Mouse (Mus musculus) adrenal gland, postnatal 10 days (tissue): Measurements from ENCODE around the gene Tmc4. TPM values are rescaled to one million over a fixed set of nuclear protein-coding genes. Genes with fewer than 3 reads are reported as not detected.

Experiments used
- DNase-seq: peaks from one replicate; pipeline ENCODE4 v3.0.0; 2021; ENCODE audit warnings: mixed read lengths
- microRNA-seq: library from miRNA; unstranded; fragments of <30 nt; microRNA quantifications from one replicate; pipeline ENCODE4 v1.2.0, GENCODE M21; 2021
- total RNA-seq, 2 experiments: library from RNA; stranded (reverse); gene quantifications; 2 replicates each; pipeline ENCODE4 v1.2.3; 2021

Tmc4 gene
- total RNA-seq, 2 experiments from 2014 or later, result 8.6 to 9.2 TPM

DNA sequence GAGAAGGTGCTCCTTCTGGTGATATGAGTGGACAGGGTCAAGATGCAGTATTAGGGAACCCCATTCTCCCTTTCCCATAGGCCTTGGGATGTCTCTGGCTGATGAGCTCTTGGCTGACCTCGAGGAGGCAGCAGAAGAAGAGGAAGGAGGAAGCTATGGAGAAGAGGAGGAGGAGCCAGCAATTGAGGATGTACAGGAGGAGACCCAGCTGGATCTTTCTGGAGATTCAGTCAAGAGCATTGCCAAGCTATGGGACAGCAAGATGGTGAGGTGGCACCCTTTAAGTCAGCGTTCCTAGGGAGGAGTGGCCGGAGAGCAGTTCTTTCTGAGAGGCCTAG lies 46.9 kb downstream of the Tmc4 start:
- DNase-seq, result no peak

DNA sequence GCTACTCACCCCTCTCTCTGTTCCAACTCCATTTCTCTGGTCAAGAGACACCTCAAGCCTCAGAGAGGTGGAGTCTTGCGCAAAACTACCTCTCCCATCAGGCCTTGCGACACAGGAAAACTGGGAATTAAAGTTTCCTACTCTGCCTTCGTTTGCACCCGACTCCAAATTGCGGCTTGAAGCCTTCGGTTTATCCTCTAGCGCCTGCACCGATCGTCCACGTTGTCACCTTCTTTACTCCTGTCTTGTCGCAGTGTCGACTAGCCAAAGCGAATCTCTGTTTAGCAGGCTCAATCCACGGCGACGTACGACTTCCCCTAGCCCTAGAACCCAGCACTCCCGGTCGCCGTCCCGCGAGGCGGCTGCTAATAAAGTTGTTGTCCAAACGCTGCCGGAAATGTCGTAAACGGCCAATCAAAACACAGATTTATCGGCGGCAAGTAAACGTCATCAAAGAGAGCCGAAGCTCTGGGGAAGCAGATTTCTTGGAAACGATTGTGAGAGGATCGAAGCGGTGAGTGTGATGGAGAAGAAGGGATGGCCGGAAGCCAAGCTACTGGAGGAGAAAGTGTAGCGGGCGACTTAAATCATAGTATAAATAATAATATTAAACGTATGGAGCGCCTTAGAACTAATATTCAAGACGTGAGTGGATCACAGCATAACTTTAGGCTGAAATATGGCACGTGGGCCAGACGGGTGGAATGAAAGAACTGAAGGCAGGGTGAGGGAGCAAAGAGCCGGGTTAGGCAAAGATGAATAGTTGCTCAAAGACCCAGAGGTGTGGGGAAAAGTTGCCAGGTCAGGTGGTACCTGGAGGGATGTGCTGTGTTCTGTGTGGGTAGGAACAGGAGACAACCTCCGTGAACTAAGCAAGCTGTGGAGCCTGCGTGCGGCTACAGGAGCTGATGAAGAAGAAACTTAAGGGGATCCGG lies 47.5 kb downstream of the Tmc4 start, which contains the start of the genes Tfpt and Prpf31:
Gene Tfpt (minus strand): TSS at position 387 of the 935 bp plus-strand sequence.
Gene Prpf31 (plus strand): TSS at position 443 of the 935 bp plus-strand sequence.
- peak; percentile 92 for DNase-seq

DNA sequence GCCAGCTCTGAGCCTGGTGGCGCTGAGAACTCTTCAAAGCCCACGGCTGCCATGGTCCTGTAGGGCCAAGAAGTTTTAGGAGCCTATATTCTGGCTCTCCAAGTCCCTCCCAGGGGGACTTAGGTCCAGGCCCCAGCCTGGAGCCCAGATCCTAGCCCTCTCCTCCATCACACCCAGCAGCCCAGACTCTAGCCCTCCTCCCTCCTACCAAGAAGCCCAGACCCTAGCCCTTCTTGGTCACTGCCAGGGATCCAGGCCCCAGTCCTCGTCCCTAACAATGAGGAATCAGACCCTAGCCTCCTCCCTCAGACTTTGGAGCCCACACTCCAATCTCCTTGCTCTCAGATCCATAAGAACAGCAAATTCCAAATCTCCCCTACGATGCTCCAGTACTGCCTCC lies 48.3 kb downstream of the Tmc4 start:
- DNase-seq, result no peak

DNA sequence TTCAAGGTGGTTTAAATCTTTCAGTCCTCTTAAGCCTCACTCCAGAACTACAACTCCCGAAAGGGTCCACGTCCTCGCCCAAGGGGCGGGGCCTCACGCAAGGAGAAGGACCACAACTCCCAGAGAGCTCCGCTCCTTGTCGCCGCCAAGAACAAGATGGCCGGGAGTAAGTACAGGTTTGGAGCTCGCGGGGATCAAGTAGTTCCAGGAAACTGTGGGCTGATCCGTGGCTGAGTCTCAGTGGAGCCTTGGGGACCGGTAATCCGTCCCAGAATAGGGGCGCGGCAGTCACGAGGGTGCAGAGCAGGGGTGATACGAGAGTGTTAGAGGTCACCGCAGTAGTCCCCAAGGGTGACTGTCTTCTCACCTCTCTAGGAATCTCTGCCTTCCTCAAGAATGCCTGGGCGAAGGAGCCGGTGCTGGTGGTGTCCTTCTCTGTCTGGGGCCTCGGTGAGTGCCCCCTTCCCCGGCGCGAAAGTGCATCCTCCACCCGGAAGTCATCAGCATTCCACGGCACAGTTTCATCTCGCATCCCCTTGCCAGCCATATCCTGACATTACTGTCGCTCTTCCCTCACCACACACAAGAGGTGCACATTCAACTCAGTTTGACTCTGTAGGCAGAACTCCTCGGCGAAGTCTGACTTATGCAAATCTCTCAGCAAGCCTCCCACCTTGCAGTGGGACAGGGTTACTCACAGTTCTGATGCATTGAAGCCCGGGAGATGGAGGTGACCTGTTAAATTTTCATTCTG lies 59.9 kb downstream of the Tmc4 start, which contains the start of gene Ndufa3:
Gene Ndufa3 (plus strand): TSS at position 132 of the 754 bp plus-strand sequence.
- peak; percentile 90 for DNase-seq

GRCm38 (mm10) chr7:3616389-3617241 lies 60.7 kb downstream of the Tmc4 start:
- DNase-seq, result no peak

- no peak for DNase-seq
Observed at GRCm38 (mm10) chr7:3616057-3616388, 61.3 kb downstream of the Tmc4 start, which contains the start of gene Oscar. Gene Oscar (minus strand): TSS chr7:3616157.

Small RNAs within 50 kb of the gene (microRNA-seq; reads per million reads assigned to microRNA genes)
- gene Mir3572, result 6.0 reads per million, percentile 7 among the genes with 10 or more reads in this experiment

Other genes starting within 250 kb of the Tmc4 start
- gene Tarm1, start 174.9 kb downstream of the Tmc4 start, total RNA-seq, result 1 to 10 TPM; 4.3 to 6.6 TPM
- under 1 TPM; 0.58 to 0.72 TPM for gene Oscar, start 61.4 kb downstream of the Tmc4 start, total RNA-seq
- gene Ndufa3, start 60.2 kb downstream of the Tmc4 start, total RNA-seq, result 1,000 to 10,000 TPM; 1,038 to 1,129 TPM
- 10 to 100 TPM; 24.1 to 26.4 TPM for gene Tfpt, start 47.6 kb downstream of the Tmc4 start, total RNA-seq
- gene Prpf31, start 47.6 kb downstream of the Tmc4 start, total RNA-seq, result 10 to 100 TPM; 34.5 to 39.4 TPM
- 10 to 100 TPM; 56.7 to 58.5 TPM for gene Cnot3, start 32.3 kb downstream of the Tmc4 start, total RNA-seq
- gene Leng1, start 11.7 kb downstream of the Tmc4 start, total RNA-seq, result 10 to 100 TPM; 11.9 to 13.2 TPM
- gene Tsen34, start 15.3 kb upstream of the Tmc4 start, total RNA-seq, result 100 to 1,000 TPM in 1 of 2 experiments, 10 to 100 TPM in 1; 99.1 to 114 TPM
- 10 to 100 TPM; 48.7 to 59.6 TPM for gene Mboat7, start 16.0 kb upstream of the Tmc4 start, total RNA-seq
- gene Rps9, start 26.4 kb upstream of the Tmc4 start, total RNA-seq, result 1,000 to 10,000 TPM; 1,078 to 1,086 TPM
- gene Pirb, start 42.8 kb upstream of the Tmc4 start, total RNA-seq, result 1 to 10 TPM; 2.3 to 2.5 TPM
- under 1 TPM; 0.36 to 0.48 TPM for gene Gm15448, start 148.1 kb upstream of the Tmc4 start, total RNA-seq
- under 1 TPM; 0.57 to 0.70 TPM for gene Pira2, start 167.5 kb upstream of the Tmc4 start, total RNA-seq
- gene Gm14548, start 220.6 kb upstream of the Tmc4 start, total RNA-seq, result under 1 TPM in 1 of 2 experiments, not detected in 1; 0.66 TPM
- gene Lilra6, start 237.9 kb upstream of the Tmc4 start, total RNA-seq, result under 1 TPM; 0.42 to 0.45 TPM